Mouse (Mus musculus) hindbrain, embryonic 10.5 days (tissue): ENCODE data around the gene Sh3glb1. TPM values are rescaled to one million over a fixed set of nuclear protein-coding genes. Genes with fewer than 3 reads are reported as not detected.

ENCODE experiments used
- DNase-seq: peaks from one replicate; pipeline ENCODE4 v3.0.0-alpha.2; 2017; ENCODE audit warnings: low spot score
- H3K27ac ChIP-seq: fragments of 300-500 bp; sonication (generic); 2 replicates; pipeline ENCODE4 v1.5.1; 2016; ENCODE audit warnings: mild to moderate bottlenecking, moderate library complexity
- H3K27me3 ChIP-seq: fragments of 300-500 bp; sonication (generic); 2 replicates; pipeline ENCODE4 v1.6.1; 2016; ENCODE audit warnings: mild to moderate bottlenecking; ENCODE audit not compliant: poor library complexity, insufficient read depth, severe bottlenecking
- H3K36me3 ChIP-seq: fragments of 300-500 bp; sonication (generic); 2 replicates; pipeline ENCODE4 v1.6.1; 2016; ENCODE audit warnings: mild to moderate bottlenecking, moderate library complexity
- H3K4me1 ChIP-seq: fragments of 300-500 bp; sonication (generic); replicated peaks from 2 replicates; pipeline ENCODE4 v1.6.1; 2016; ENCODE audit warnings: mild to moderate bottlenecking
- H3K4me3 ChIP-seq: fragments of 300-500 bp; sonication (generic); 2 replicates; pipeline ENCODE4 v1.5.1; 2016; ENCODE audit warnings: mild to moderate bottlenecking, moderate library complexity
- H3K9me3 ChIP-seq: fragments of 300-500 bp; sonication (generic); 2 replicates; pipeline ENCODE4 v1.6.1; 2016; ENCODE audit warnings: mild to moderate bottlenecking, moderate library complexity
- WGBS: fragments of 180-500 bp; shearing (Covaris S2); methylation state at CpG from one replicate; pipeline ENCODE4 v1.1.7; 2016; 5-methylcytosine and 5-hydroxymethylcytosine counted together
- polyA plus RNA-seq: library from polyadenylated mRNA; unstranded; fragments of >200 nt; fragmentation: Nextera tagmentation; extraction: Ambion mirVana; gene quantifications from 2 replicates; pipeline ENCODE4 v1.2.1, GENCODE M21; 2016

The Sh3glb1 gene
- polyA plus RNA-seq, 1 experiment from 2014 or later, result 82.2 TPM

DNA sequence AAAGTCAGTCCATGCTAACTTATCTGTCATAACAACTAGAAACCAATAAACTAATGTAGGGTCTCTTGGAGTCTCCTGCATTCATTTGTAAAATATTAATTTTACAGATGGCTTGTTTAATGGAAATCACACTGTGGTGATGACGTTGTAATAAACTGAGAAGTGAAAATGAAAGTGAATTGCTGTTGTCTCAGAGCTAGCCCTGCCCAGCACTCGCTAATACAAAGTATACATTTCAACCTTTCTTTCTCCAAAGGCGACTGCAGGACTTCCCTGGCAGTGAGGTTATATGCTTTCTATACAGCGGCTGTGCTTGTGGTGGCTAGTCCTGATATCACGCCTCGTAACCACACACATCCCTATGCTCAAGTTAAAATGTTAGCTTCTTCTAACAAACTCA is 16.2 kb downstream of the Sh3glb1 start:
- Histone ChIP-seq H3K36me3 (peaks cover 79% of the 10 kb centered on the region), H3K9me3 (no peaks in the 10 kb centered on the region)

GRCm38 (mm10) chr3:144698790-144699433 is 21.2 kb downstream of the Sh3glb1 start:
- H3K27ac ChIP-seq, result no peak overlapping the region
- 91% methylated on average over 5 of the region's 5 CpGs for WGBS
- no peaks in the 10 kb centered on the region for H3K9me3 ChIP-seq
- H3K4me3 ChIP-seq, result no peak overlapping the region
- no peaks in the 10 kb centered on the region for H3K4me1 ChIP-seq
- DNase-seq, result no peak
- peaks cover 87% of the 10 kb centered on the region for H3K36me3 ChIP-seq
- no peaks in the 10 kb centered on the region for H3K27me3 ChIP-seq

More for the DNA sequence above, 16.2 kb downstream of the Sh3glb1 start:
- WGBS, result 92% methylated on average over 6 of the region's 6 CpGs
- Histone ChIP-seq H3K4me3 (no peak overlapping the region), H3K4me1 (no peaks in the 10 kb centered on the region), H3K27me3 (no peaks in the 10 kb centered on the region), H3K27ac (no peak overlapping the region)
- DNase-seq, result no peak

- DNase-seq, result no peak
- H3K9me3 ChIP-seq, result no peaks in the 10 kb centered on the region
- H3K4me3 ChIP-seq, result no peak overlapping the region
- no peaks in the 10 kb centered on the region for H3K4me1 ChIP-seq
- peaks cover 87% of the 10 kb centered on the region for H3K36me3 ChIP-seq
- no peak overlapping the region for H3K27ac ChIP-seq
- 98% methylated on average over 3 of the region's 3 CpGs for WGBS
- no peaks in the 10 kb centered on the region for H3K27me3 ChIP-seq
Measured at GRCm38 (mm10) chr3:144697942-144698341, 22.2 kb downstream of the Sh3glb1 start.

GRCm38 (mm10) chr3:144697154-144697553 is 23.0 kb downstream of the Sh3glb1 start:
- 86% methylated on average over 5 of the region's 5 CpGs for WGBS
- Histone ChIP-seq H3K4me3 (no peak overlapping the region), H3K9me3 (no peaks in the 10 kb centered on the region), H3K27ac (no peak overlapping the region), H3K27me3 (no peaks in the 10 kb centered on the region), H3K4me1 (no peaks in the 10 kb centered on the region), H3K36me3 (peaks cover 84% of the 10 kb centered on the region)
- no peak for DNase-seq

- WGBS, result 91% methylated on average over 7 of the region's 7 CpGs
- Histone ChIP-seq H3K4me1 (no peaks in the 10 kb centered on the region), H3K36me3 (peaks cover 86% of the 10 kb centered on the region), H3K27me3 (no peaks in the 10 kb centered on the region), H3K27ac (no peak overlapping the region), H3K4me3 (no peak overlapping the region), H3K9me3 (no peaks in the 10 kb centered on the region)
- DNase-seq, result no peak
Measured at GRCm38 (mm10) chr3:144694941-144695340, 25.2 kb downstream of the Sh3glb1 start.

- Histone ChIP-seq H3K4me3 (no peak overlapping the region), H3K9me3 (no peaks in the 10 kb centered on the region), H3K27ac (no peak overlapping the region), H3K27me3 (no peaks in the 10 kb centered on the region), H3K36me3 (peaks cover 79% of the 10 kb centered on the region), H3K4me1 (peaks cover 6% of the 10 kb centered on the region)
- DNase-seq, result no peak
- WGBS, result 95% methylated on average over 10 of the region's 10 CpGs
Measured at GRCm38 (mm10) chr3:144694040-144694439, 26.1 kb downstream of the Sh3glb1 start.

DNA sequence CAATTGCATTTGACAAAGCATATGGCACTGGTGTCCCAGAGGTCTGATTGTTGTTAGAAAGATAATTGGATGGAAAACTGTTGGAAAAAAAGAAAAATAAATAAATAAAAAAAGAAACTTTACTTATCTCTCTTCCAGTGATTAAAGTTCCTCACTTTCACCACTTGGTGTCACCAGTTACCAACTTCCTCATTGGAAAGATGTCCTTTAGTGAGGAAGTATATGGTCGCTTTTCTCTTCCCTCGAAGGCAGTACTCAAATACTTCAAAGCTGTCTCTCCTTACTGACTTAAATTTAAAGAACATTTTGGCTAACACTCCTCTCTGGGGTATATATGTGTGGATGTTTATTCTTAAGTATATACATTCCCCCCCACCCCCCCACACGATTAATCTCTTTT is 28.1 kb downstream of the Sh3glb1 start:
- WGBS, result 74% methylated on average over 3 of the region's 3 CpGs
- H3K27ac ChIP-seq, result no peak overlapping the region
- peaks cover 64% of the 10 kb centered on the region for H3K36me3 ChIP-seq
- DNase-seq, result no peak
- H3K27me3 ChIP-seq, result no peaks in the 10 kb centered on the region
- no peak overlapping the region for H3K4me3 ChIP-seq
- H3K9me3 ChIP-seq, result no peaks in the 10 kb centered on the region
- H3K4me1 ChIP-seq, result peaks cover 6% of the 10 kb centered on the region

GRCm38 (mm10) chr3:144689236-144689635 is 30.9 kb downstream of the Sh3glb1 start:
- no peaks in the 10 kb centered on the region for H3K9me3 ChIP-seq
- H3K36me3 ChIP-seq, result peaks cover 41% of the 10 kb centered on the region
- DNase-seq, result peak; percentile 82
- WGBS, result 11% methylated on average over 11 of the region's 11 CpGs
- H3K27me3 ChIP-seq, result no peaks in the 10 kb centered on the region
- H3K4me1 ChIP-seq, result peaks cover 6% of the 10 kb centered on the region
- no peak overlapping the region for H3K4me3 ChIP-seq
- H3K27ac ChIP-seq, result no peak overlapping the region

DNA sequence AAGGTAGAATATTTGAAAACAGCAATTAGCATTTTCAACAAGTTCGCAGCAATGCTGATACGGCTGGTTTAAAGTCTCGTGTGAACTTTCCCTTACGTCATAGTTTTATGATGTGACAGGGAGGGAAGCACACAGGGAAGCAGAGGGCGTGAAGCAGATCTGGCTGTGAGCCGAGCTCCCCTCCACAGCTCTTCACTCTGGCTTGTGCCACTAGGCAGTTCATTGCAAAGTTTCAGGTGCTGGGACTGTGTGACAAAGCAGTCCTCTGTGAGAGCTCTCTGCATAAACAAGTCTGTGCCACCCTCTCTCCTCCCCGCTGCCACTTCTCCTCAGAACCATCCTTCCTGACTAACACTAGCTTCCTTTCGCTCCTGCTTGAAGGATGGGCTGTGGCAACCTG is 31.9 kb downstream of the Sh3glb1 start:
- Histone ChIP-seq H3K4me3 (no peak overlapping the region), H3K4me1 (peaks cover 6% of the 10 kb centered on the region), H3K27me3 (no peaks in the 10 kb centered on the region), H3K27ac (no peak overlapping the region), H3K9me3 (no peaks in the 10 kb centered on the region), H3K36me3 (peaks cover 32% of the 10 kb centered on the region)
- DNase-seq, result no peak
- 88% methylated on average over 8 of the region's 8 CpGs for WGBS

DNA sequence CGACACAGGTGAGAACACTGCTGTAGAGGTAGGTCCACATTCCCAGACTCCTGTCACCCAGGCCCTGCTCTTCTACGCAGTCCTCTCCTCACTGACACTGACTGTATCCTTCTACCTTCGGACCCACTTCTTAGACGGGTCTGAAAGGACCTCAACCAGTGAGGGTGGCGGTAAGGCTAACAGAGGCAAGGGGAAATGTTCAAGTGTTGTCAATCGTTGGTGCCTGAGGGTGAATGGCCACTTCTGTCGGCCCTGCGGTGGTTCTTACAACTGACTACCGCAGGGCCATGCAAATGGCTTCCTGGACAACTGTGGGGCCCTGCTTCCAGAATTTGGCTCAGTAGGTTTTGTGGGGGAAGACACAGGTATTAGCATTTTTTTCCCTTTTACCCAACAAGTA is 32.5 kb downstream of the Sh3glb1 start:
- Histone ChIP-seq H3K36me3 (peaks cover 26% of the 10 kb centered on the region), H3K9me3 (no peaks in the 10 kb centered on the region), H3K4me3 (no peak overlapping the region), H3K27ac (no peak overlapping the region), H3K4me1 (peaks cover 6% of the 10 kb centered on the region), H3K27me3 (no peaks in the 10 kb centered on the region)
- WGBS, result 94% methylated on average over 9 of the region's 9 CpGs
- DNase-seq, result no peak

DNA sequence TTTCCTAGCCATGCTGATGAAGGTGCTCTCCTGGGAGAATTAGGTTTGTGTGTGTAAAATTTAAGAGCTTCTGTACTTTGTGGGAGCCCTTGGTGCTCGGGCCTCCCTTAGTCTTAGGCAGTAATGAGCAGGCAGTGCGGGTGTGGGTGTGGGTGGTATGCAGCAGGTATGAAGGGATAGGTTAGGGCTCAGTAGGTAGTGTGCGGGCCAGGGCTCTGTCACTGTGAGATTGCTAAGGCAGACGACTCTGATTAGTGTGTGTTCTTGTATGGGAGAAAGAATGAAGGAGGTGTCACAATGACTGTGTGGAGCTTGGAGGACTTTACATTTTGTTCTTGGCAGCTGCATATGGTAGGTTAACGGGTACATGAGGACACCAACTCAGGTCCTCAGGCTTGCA is 34.0 kb downstream of the Sh3glb1 start:
- 93% methylated on average over 5 of the region's 5 CpGs for WGBS
- H3K4me3 ChIP-seq, result no peak overlapping the region

GRCm38 (mm10) chr3:144683136-144683814 is 36.9 kb downstream of the Sh3glb1 start:
- 0 out of 2 replicates have a peak, but pooled peaks cover 4% of the 10 kb centered on the region for H3K4me1 ChIP-seq
- no peak overlapping the region for H3K27ac ChIP-seq
- no peaks in the 10 kb centered on the region for H3K9me3 ChIP-seq
- H3K27me3 ChIP-seq, result no peaks in the 10 kb centered on the region
- no peak overlapping the region for H3K4me3 ChIP-seq
- DNase-seq, result no peak
- H3K36me3 ChIP-seq, result peaks cover 5% of the 10 kb centered on the region; the same call in 1 of the 2 replicates
- 92% methylated on average over 12 of the region's 12 CpGs for WGBS

More for the DNA sequence above, 34.0 kb downstream of the Sh3glb1 start:
- DNase-seq, result no peak
- Histone ChIP-seq H3K27me3 (no peaks in the 10 kb centered on the region), H3K9me3 (no peaks in the 10 kb centered on the region), H3K36me3 (peaks cover 20% of the 10 kb centered on the region), H3K27ac (no peak overlapping the region), H3K4me1 (peaks cover 6% of the 10 kb centered on the region)

- WGBS, result 86% methylated on average over 5 of the region's 5 CpGs
- Histone ChIP-seq H3K27me3 (no peaks in the 10 kb centered on the region), H3K4me1 (0 out of 2 replicates have a peak, but pooled peaks cover 4% of the 10 kb centered on the region)
Measured at GRCm38 (mm10) chr3:144681542-144681941, 38.6 kb downstream of the Sh3glb1 start.

More at GRCm38 (mm10) chr3:144681542-144681941, 38.6 kb downstream of the Sh3glb1 start:
- Histone ChIP-seq H3K27ac (no peak overlapping the region), H3K36me3 (peaks cover 2% of the 10 kb centered on the region; the same call in 1 of the 2 replicates), H3K9me3 (no peaks in the 10 kb centered on the region), H3K4me3 (no peak overlapping the region)
- DNase-seq, result no peak
